Mouse (Mus musculus): Measurements from ENCODE around the gene Ptprj. TPM values are rescaled to one million over a fixed set of nuclear protein-coding genes. Genes with fewer than 3 reads are reported as not detected.
A peak's percentile ranks its signal among the peaks of the same experiment; 100 is the strongest.
"Not testable (repeated sequence)": the region's sequence is repeated elsewhere in the genome, so short reads cannot be mapped to it uniquely, and the experiment has no call there.

Ptprj gene
- polyA plus RNA-seq, 1 experiment from 2014 or later, result 1.9 TPM

DNA sequence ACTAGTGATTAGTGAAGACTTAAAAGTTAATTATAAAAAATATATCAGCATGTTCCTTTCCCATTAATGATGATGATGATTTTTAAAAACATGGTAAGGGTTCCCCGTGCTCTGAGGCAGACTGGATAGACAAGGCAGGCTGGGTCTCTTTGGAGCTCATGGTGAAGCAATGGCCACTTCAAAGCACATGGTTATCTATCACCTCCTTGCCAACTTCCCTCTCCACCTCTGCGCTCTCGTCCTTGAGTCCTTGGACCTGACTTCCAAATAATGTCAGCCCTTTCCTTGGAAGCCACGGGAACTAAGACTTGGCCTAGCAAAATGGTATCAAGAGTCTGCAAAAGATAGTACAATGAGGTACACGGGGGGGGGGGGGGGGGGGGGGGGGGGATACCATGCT is 103.7 kb downstream of the Ptprj start:
- no peaks in the 10 kb centered on the region for H3K9me3 ChIP-seq
- H3K27ac ChIP-seq, result no peak overlapping the region
- no peaks in the 10 kb centered on the region for H3K36me3 ChIP-seq (replicated peaks)
- DNase-seq (ENCODE audit: extremely low spot score, low spot score), result no peak
- no peak overlapping the region for H3K4me3 ChIP-seq
- peaks cover 19% of the 10 kb centered on the region; the same call in 1 of the 2 replicates for H3K27me3 ChIP-seq (ENCODE audit: poor library complexity, severe bottlenecking)
- H3K4me1 ChIP-seq, result peaks cover 38% of the 10 kb centered on the region
- 85% methylated on average over 4 of the region's 5 CpGs for WGBS

DNA sequence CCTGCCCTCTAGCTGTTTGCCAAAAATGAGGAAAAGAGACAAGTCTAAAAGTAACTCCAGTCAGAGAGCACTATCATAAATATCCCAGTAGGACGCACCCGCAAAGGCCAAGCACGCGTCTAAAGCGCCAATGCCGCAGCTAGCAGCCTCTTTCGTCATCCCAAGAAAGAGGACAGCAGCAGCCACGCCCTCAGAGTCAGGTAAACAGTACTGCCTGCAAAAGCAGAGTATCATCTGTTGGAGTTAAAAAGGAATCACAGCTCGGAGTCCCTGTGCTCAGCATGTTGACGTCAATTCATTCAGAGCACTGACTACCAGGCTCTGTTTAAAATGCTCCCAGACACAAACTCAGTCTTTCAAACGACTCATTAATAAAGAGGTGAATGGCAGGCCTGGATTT is 104.1 kb downstream of the Ptprj start:
- WGBS, result 85% methylated on average over 11 of the region's 11 CpGs
- Histone ChIP-seq H3K9me3 (no peaks in the 10 kb centered on the region), H3K27me3 (ENCODE audit: poor library complexity, severe bottlenecking) (peaks cover 19% of the 10 kb centered on the region; the same call in 1 of the 2 replicates), H3K36me3 (replicated peaks) (no peaks in the 10 kb centered on the region), H3K4me1 (peaks cover 38% of the 10 kb centered on the region), H3K4me3 (no peak overlapping the region), H3K27ac (no peak overlapping the region)
- DNase-seq (ENCODE audit: extremely low spot score, low spot score), result no peak

DNA sequence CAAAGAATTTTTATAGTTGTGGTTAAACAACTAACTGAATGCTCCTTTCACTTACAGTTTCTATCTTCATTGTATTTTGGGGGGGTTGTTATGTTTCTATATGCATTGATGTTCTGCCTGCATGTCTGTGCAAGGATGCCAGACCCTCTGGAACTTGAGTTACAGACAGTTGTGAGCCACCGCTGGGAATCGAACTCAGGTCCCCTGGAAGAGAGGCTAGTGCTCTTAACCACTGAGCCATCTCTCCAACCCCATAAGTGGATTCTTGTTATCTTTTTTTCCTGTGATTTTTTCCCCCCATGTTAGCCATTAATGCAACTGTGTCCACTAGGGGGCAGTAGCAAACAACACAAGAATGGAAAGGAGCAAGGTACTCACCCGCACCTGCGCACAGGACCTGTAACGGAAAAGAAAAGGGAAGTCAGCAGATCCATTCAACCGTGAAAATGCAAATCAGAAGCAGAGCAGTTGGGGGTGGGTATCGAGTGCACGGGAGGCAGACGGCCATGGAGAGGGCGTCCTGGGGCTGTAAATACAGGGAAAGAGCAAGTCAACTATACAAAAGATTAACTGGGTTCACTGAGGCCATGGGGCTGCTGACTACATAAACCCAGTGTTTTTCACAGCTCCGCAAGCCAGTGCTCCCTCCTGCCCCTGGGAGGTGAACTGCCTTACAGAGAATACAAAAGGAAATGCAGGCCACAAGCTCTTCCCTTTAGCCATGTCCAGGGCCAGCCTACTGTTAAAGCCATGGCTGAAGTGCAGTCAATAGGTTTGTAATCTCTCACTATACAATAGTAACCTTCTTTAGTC is 105.6 kb downstream of the Ptprj start:
- Histone ChIP-seq H3K4me3 (peak overlapping the region; percentile 40), H3K27me3 (ENCODE audit: poor library complexity, severe bottlenecking) (peaks cover 14% of the 10 kb centered on the region; the same call in 1 of the 2 replicates), H3K27ac (peak overlapping the region; percentile 79), H3K36me3 (replicated peaks) (no peaks in the 10 kb centered on the region), H3K9me3 (no peaks in the 10 kb centered on the region), H3K4me1 (peaks cover 27% of the 10 kb centered on the region)
- WGBS, result 2% methylated on average over 11 of the region's 11 CpGs
- peak; percentile 87 for DNase-seq (ENCODE audit: extremely low spot score, low spot score)

DNA sequence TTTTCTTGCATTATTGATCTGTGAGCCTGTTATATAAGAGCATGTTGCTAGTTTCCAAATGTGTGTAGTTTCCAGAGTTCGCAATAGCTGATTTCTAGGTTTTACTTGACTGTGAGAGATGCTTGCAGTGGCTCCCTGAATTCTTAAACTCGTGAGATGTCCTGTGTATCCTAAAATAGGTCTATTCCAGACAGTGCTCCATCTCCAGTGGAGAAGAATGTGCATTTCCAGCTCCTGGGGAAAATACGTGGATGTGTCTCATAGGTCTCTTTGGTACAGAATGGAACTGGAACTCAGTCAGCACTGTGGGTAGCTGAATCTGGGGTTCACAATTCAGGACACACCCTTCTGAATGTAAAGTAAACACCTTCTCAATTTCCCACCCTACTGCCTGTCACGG is 107.7 kb downstream of the Ptprj start:
- H3K27ac ChIP-seq, result no peak overlapping the region
- H3K9me3 ChIP-seq, result no peaks in the 10 kb centered on the region
- 81% methylated on average over 4 of the region's 4 CpGs for WGBS
- peaks cover 21% of the 10 kb centered on the region for H3K4me1 ChIP-seq
- H3K27me3 ChIP-seq (ENCODE audit: poor library complexity, severe bottlenecking), result peaks cover 7% of the 10 kb centered on the region; the same call in 1 of the 2 replicates
- no peaks in the 10 kb centered on the region for H3K36me3 ChIP-seq (replicated peaks)
- H3K4me3 ChIP-seq, result no peak overlapping the region
- DNase-seq (ENCODE audit: extremely low spot score, low spot score), result no peak

DNA sequence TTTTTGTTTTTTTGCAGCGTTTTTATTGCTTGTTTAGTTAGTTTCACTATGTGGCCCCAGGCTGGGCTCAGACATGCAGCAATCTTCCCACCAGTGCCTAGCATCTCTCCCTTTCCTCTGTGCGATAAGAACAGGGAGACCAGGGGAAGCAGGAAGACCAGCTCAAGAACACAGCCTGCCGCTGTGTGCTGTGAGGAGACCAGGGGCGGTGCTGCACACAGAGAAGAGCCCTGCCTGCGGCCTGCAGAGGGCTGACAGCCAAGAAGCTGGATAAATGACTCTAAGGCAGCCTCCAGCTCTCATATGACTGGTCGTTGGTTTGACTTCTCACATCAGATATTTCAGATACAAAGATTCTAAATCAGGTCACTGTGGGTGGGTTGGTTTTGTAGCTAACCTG is 110.3 kb downstream of the Ptprj start:
- Histone ChIP-seq H3K4me1 (peaks cover 6% of the 10 kb centered on the region), H3K4me3 (no peak overlapping the region), H3K27ac (no peak overlapping the region), H3K27me3 (ENCODE audit: poor library complexity, severe bottlenecking) (no peaks in the 10 kb centered on the region), H3K9me3 (no peaks in the 10 kb centered on the region), H3K36me3 (replicated peaks) (no peaks in the 10 kb centered on the region)
- WGBS, result 49% methylated on average over 6 of the region's 6 CpGs
- DNase-seq (ENCODE audit: extremely low spot score, low spot score), result no peak

DNA sequence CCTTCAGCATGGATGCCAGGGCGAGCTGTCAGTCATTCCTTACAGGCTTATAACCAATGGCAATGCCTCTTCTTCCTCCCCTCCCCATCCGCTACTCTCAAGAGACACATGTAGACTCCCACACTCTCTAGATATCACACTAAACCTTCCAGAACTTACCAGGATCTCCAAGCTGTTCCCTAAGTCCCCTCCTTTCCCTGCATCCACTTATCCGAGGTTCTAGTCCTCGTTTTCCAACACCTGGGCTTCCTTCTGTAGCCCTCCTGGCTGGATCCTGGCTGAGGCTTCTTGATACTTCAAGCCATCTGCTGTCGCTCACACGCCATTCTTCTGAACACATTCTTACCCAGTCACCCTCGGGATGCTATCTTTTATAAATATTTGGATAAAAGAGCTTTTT is 114.0 kb downstream of the Ptprj start:
- Histone ChIP-seq H3K36me3 (replicated peaks) (peaks cover 5% of the 10 kb centered on the region), H3K27me3 (ENCODE audit: poor library complexity, severe bottlenecking) (no peaks in the 10 kb centered on the region), H3K4me3 (no peak overlapping the region), H3K4me1 (no peaks in the 10 kb centered on the region), H3K27ac (no peak overlapping the region), H3K9me3 (no peaks in the 10 kb centered on the region)
- 92% methylated on average over 7 of the region's 7 CpGs for WGBS
- no peak for DNase-seq (ENCODE audit: extremely low spot score, low spot score)

DNA sequence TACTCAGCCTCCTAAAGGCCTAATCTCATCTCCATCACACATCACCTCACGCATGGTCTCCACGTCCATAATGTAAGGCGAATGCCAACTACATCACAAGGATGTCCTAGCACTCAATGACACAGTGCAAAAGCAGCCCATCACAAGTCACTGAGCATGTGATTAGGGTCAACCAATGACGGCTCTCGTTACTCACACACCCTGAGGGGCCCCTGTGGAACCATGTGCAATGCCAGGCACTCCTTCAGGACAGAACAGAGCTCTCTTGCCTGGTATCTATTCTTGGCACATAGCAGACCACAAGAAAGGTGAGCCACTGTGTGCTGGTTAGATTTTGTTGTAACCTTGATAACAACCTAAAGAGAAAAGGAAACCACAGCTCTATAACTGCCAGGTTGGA is 116.7 kb downstream of the Ptprj start:
- Histone ChIP-seq H3K9me3 (no peaks in the 10 kb centered on the region), H3K27me3 (ENCODE audit: poor library complexity, severe bottlenecking) (no peaks in the 10 kb centered on the region), H3K4me1 (no peaks in the 10 kb centered on the region), H3K36me3 (replicated peaks) (peaks cover 18% of the 10 kb centered on the region), H3K4me3 (no peak overlapping the region), H3K27ac (no peak overlapping the region)
- DNase-seq (ENCODE audit: extremely low spot score, low spot score), result no peak
- 97% methylated on average over 5 of the region's 5 CpGs for WGBS

DNA sequence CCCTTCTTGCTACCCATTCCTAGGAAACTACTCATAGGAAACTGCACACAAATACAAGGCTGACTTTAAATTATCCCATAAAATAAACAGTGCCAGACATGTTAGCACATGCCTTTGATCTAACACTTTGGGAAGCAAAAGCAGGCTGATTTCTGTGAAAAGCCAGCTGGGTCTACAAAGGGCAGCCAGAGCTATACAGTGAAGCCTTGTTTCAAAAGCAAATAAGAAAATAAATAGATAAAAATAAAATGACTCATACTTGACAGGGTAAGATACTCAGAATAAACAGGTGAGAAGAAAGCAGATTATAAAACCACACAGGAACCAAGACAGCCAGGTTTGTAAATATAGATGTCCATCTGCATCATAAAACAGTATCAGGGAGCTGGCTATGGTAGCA is 118.2 kb downstream of the Ptprj start:
- Histone ChIP-seq H3K27me3 (ENCODE audit: poor library complexity, severe bottlenecking) (no peaks in the 10 kb centered on the region), H3K4me1 (no peaks in the 10 kb centered on the region), H3K27ac (no peak overlapping the region), H3K4me3 (no peak overlapping the region), H3K9me3 (no peaks in the 10 kb centered on the region), H3K36me3 (replicated peaks) (peaks cover 26% of the 10 kb centered on the region)
- DNase-seq (ENCODE audit: extremely low spot score, low spot score), result no peak

DNA sequence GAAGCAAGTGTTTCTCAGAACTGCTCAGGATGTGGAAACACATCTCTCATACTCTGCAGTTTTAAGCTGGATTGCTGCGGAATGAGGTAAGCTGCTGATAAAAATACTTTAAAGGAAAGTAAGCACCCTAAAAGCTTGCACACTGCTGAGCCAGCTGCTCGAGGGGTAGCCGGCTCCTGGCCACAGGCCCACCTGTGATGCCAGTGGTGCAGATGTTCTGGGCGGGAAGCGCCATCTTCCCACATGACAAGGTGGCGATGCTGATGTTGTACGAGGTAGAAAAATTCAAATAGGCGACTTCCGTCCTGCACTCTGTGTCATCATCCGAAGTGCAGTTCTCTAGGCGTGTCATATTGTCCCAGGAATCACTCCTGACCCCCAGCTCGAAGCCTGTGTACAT is 122.5 kb downstream of the Ptprj start:
- no peak overlapping the region for H3K4me3 ChIP-seq
- H3K4me1 ChIP-seq, result no peaks in the 10 kb centered on the region
- no peak overlapping the region for H3K27ac ChIP-seq
- H3K36me3 ChIP-seq (replicated peaks), result peaks cover 31% of the 10 kb centered on the region
- no peaks in the 10 kb centered on the region for H3K9me3 ChIP-seq
- WGBS, result 93% methylated on average over 12 of the region's 12 CpGs
- no peaks in the 10 kb centered on the region for H3K27me3 ChIP-seq (ENCODE audit: poor library complexity, severe bottlenecking)
- DNase-seq (ENCODE audit: extremely low spot score, low spot score), result no peak

DNA sequence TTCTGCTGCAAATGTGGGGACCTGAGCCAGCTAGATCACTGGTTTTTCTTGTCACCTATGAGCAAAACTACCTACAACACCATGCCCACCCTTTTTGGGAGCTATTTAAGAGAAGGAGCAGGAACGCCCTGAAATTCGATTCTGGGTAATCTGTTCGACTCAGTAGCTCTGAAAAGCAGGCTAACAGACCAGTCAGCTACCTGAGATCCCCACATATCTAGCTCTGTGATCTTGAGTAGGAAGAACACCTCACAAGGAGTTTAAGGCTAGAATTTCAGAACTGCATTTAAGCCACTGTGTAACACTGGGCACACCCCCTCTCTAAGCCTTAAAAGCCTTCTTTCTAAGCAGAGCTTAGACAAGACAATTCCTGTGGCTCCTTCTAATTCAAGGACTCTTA is 128.1 kb downstream of the Ptprj start:
- 81% methylated on average over 3 of the region's 3 CpGs for WGBS
- DNase-seq (ENCODE audit: extremely low spot score, low spot score), result no peak
- Histone ChIP-seq H3K4me1 (no peaks in the 10 kb centered on the region), H3K27me3 (ENCODE audit: poor library complexity, severe bottlenecking) (no peaks in the 10 kb centered on the region), H3K9me3 (no peaks in the 10 kb centered on the region), H3K27ac (no peak overlapping the region), H3K36me3 (replicated peaks) (peaks cover 17% of the 10 kb centered on the region), H3K4me3 (no peak overlapping the region)

DNA sequence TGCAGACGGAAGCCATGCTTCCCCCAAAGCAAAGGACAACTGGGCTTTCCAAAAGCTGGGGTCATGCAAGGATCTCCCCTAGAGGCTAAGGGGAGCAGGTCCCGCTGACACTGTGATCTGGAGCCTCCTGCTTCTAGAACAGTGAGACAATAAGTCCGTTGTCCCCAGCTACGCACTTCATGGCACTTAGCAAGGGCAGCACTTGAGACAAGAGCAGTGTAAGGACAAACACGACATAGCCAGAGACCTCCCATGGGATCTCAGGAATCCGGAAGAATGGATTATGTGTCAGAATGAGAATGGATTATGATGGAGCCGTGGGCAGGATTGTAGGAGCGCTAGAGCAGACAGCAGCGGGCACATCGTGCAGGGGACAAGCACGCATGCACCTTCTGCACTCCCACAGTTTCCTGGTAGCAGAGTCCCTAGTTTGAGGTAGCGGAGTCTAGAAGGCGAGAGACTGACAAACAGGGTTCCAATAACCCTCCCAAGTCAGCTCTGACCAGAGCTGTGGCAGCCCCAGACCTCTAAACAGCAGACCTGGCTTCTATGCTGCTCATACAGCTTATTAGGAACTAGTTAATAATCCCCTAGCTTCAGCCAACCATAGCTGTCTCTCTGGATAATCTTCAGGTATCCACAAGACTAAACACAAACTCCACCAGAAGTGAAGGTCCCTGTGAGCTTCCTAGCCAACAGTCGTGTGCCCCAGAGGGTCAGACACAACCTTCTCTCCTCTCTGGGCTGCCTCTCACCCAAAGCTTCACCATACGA is 131.3 kb downstream of the Ptprj start:
- WGBS, result 91% methylated on average over 15 of the region's 15 CpGs
- H3K4me3 ChIP-seq, result no peak overlapping the region
- H3K36me3 ChIP-seq (replicated peaks), result peaks cover 8% of the 10 kb centered on the region
- no peak overlapping the region for H3K27ac ChIP-seq
- no peaks in the 10 kb centered on the region for H3K4me1 ChIP-seq
- DNase-seq (ENCODE audit: extremely low spot score, low spot score), result no peak
- no peaks in the 10 kb centered on the region for H3K27me3 ChIP-seq (ENCODE audit: poor library complexity, severe bottlenecking)
- no peaks in the 10 kb centered on the region for H3K9me3 ChIP-seq

DNA sequence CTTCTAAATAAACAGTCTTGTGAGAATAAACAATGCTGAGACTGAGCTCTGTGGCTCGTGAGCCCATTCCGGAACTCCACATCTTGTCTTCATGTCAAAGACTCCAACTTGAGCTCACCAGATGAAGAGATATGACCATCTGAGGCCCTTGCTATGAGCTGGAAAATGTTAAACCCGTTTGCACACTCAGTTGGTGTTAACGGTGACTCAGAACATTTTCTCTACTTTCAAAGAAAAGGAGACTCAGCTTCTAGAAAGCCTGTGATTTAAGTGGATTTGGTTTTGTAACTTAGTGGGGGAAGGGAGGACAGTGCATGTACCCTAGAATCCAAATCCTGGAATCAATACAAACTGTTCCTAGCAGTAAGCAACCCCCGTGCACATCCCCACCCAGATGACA is 136.6 kb downstream of the Ptprj start:
- no peak for DNase-seq (ENCODE audit: extremely low spot score, low spot score)
- Histone ChIP-seq H3K27ac (no peak overlapping the region), H3K4me1 (no peaks in the 10 kb centered on the region), H3K27me3 (ENCODE audit: poor library complexity, severe bottlenecking) (no peaks in the 10 kb centered on the region), H3K9me3 (no peaks in the 10 kb centered on the region), H3K4me3 (no peak overlapping the region), H3K36me3 (replicated peaks) (no peaks in the 10 kb centered on the region)
- WGBS, result 91% methylated on average over 5 of the region's 5 CpGs

DNA sequence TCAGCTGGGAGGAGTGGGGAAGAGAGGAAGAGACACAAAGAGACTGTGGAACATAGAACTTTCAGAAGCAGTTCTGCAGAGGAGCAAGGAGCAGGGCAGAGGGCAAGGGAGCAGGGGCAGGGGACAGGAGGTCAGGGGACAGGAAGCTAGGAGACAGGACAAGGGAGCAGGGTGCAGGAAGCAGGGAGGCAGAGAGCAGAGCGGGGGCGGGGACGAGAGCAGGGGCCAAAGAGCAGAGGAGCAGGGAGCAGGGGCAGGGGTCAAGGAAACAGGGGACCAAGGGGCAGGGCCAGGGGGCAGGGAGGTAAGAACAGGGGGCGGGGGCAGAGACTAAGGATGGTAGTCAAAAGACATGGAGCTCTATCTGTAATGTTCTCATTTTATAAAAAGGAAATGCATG is 138.6 kb downstream of the Ptprj start:
- not testable (repeated sequence) for H3K27me3 ChIP-seq (ENCODE audit: poor library complexity, severe bottlenecking); H3K4me3 ChIP-seq; H3K4me1 ChIP-seq; DNase-seq (ENCODE audit: extremely low spot score, low spot score); H3K36me3 ChIP-seq (replicated peaks); H3K27ac ChIP-seq; H3K9me3 ChIP-seq
- 51% methylated on average over 4 of the region's 4 CpGs for WGBS

Data from forebrain, embryonic 10.5 days (tissue).